Mouse (Mus musculus) kidney, adult 2 months (tissue): ENCODE results near the gene Xylt1. TPM values are rescaled to one million over a fixed set of nuclear protein-coding genes. Genes with fewer than 3 reads are reported as not detected.
A peak's percentile ranks its signal among the peaks of the same experiment; 100 is the strongest.

Source experiments
- DNase-seq: peaks from one replicate; pipeline ENCODE4 v3.0.0; 2021
- H3K27ac ChIP-seq: fragments of 200-500 bp; 2 replicates; pipeline ENCODE4 v1.5.1; 2012; ENCODE audit warnings: low read depth, low read length, control low read depth, inconsistent platforms; ENCODE audit not compliant: insufficient read depth
- H3K27me3 ChIP-seq: fragments of 200-500 bp; replicated peaks from 2 replicates; pipeline ENCODE4 v1.6.1; 2012; ENCODE audit warnings: mild to moderate bottlenecking, moderate library complexity, low read length, inconsistent platforms; ENCODE audit not compliant: control insufficient read depth, insufficient read depth
- H3K36me3 ChIP-seq: fragments of 200-500 bp; 2 replicates; pipeline ENCODE4 v1.6.1; 2012; ENCODE audit warnings: mild to moderate bottlenecking, moderate library complexity, low read length, inconsistent platforms; ENCODE audit not compliant: control insufficient read depth, insufficient read depth
- H3K4me1 ChIP-seq: fragments of 200-500 bp; 2 replicates; pipeline ENCODE4 v1.6.1; 2011; ENCODE audit warnings: low read length; ENCODE audit not compliant: control insufficient read depth, insufficient read depth
- H3K4me3 ChIP-seq: fragments of 200-500 bp; 2 replicates; pipeline ENCODE4 v1.5.1; 2011; ENCODE audit warnings: mild to moderate bottlenecking, low read depth, low read length, control low read depth; ENCODE audit not compliant: insufficient read depth
- CTCF ChIP-seq: fragments of 200-500 bp; conservative IDR thresholded peaks from 2 replicates; pipeline ENCODE4 v1.5.1; 2011; ENCODE audit warnings: low read depth, mild to moderate bottlenecking, control low read depth, low read length, moderate library complexity, mixed read lengths; ENCODE audit not compliant: insufficient read depth, insufficient read length
- POLR2A ChIP-seq: fragments of 200-500 bp; IDR thresholded peaks from one replicate; pipeline ENCODE4 v1.6.1; 2011; ENCODE audit warnings: low read depth, low read length, control low read depth
- WGBS: fragments of 180-500 bp; shearing (Covaris S2); methylation state at CpG from one replicate; pipeline ENCODE4 v1.1.7; 2018; 5-methylcytosine and 5-hydroxymethylcytosine counted together
- polyA plus RNA-seq: library from polyadenylated mRNA; depleted of rRNA; stranded (reverse); fragments of >200 nt; gene quantifications from 2 replicates; pipeline ENCODE4 v1.2.3, GENCODE M21; 2012

Gene Xylt1
- polyA plus RNA-seq, 1 experiment = 6.1 TPM

GRCm38 (mm10) chr7:117612788-117613473, 232.2 kb downstream of the Xylt1 start:
- no peaks in the 10 kb centered on the region for H3K36me3 ChIP-seq
- H3K4me3 ChIP-seq = no peak overlapping the region
- H3K4me1 ChIP-seq = peaks cover 2% of the 10 kb centered on the region; the same call in 1 of the 2 replicates
- H3K27me3 ChIP-seq = no peaks in the 10 kb centered on the region
- H3K27ac ChIP-seq = no peak overlapping the region
- 72% methylated on average over 11 of the region's 11 CpGs for WGBS
- peak; percentile 49 for DNase-seq
- no peak for TF ChIP-seq CTCF
- no peak for TF ChIP-seq POLR2A

DNA sequence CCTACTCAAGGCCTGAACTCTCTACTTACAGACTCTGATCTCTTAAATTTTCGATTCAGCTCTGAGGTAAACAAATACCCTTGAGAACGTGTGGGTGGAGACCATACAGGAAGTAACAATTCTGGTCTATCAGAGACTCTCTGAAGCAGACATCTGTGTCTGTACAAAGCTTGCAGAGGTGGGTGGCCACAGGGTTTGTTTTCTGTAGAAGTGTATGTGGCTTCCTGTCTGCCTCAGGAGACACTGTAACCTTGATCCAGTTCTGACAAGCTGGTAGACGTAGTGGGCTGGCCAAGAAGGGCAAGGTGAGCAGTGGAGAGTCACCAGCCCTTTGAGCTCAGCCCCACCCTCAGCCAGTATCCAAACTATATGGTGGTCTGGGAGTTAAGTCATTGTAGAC, 233.0 kb downstream of the Xylt1 start:
- DNase-seq = no peak
- H3K4me1 ChIP-seq = peaks cover 2% of the 10 kb centered on the region; the same call in 1 of the 2 replicates
- no peaks in the 10 kb centered on the region for H3K36me3 ChIP-seq
- no peaks in the 10 kb centered on the region for H3K27me3 ChIP-seq
- no peak for TF ChIP-seq CTCF
- TF ChIP-seq POLR2A = no peak
- 30% methylated on average over 3 of the region's 3 CpGs for WGBS
- no peak overlapping the region for H3K4me3 ChIP-seq
- H3K27ac ChIP-seq = no peak overlapping the region

- 86% methylated on average over 2 of the region's 2 CpGs for WGBS
Measured at GRCm38 (mm10) chr7:117614346-117614745, 233.6 kb downstream of the Xylt1 start.

DNA sequence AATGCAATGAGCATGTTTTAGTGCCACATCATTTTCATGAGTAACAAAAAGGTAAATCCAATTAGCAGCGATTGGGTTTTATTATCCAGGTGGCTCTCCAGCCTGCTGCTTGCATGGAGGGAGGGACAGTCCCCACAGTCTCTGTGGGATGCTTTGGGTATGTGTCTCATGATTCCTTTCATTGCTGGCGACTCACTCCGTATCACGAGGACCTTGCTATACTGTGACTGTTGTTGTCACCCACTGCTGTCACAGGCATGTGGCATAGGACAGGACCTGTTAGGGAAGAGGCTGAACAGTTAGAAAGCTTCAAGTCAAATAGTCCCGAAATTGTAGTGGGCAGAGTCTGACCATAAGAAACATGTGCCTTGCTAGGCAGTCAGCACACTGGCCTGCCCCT, 234.1 kb downstream of the Xylt1 start:
- Histone ChIP-seq H3K36me3 (no peaks in the 10 kb centered on the region), H3K27ac (no peak overlapping the region), H3K4me1 (peaks cover 2% of the 10 kb centered on the region; the same call in 1 of the 2 replicates), H3K27me3 (no peaks in the 10 kb centered on the region), H3K4me3 (no peak overlapping the region)
- no peak for TF ChIP-seq CTCF
- TF ChIP-seq POLR2A = no peak
- 88% methylated on average over 5 of the region's 5 CpGs for WGBS
- DNase-seq = no peak

More at GRCm38 (mm10) chr7:117614346-117614745, 233.6 kb downstream of the Xylt1 start:
- H3K36me3 ChIP-seq = no peaks in the 10 kb centered on the region
- H3K27ac ChIP-seq = no peak overlapping the region
- TF ChIP-seq POLR2A (no peak), CTCF (no peak)
- DNase-seq = no peak
- H3K4me3 ChIP-seq = no peak overlapping the region
- no peaks in the 10 kb centered on the region for H3K27me3 ChIP-seq
- H3K4me1 ChIP-seq = peaks cover 2% of the 10 kb centered on the region; the same call in 1 of the 2 replicates

DNA sequence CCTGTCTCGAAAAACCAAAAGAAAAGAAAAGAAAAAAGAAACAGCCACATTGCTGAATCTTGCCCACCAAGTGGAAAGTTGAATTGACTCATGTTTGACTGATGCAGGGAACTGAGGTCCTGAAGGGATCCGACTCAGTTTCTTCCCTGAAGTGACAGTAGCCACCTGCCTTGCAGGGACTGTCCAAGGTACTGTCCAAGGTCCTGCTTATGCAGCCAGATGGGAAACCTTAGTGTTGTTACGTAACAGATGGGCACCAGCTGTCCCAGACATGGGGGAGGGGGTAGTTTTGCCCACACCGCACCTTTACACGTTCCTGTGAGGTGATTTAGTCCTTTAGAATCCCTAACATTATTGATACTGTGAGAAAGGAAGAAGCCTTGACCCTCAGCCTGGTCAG, 235.5 kb downstream of the Xylt1 start:
- TF ChIP-seq POLR2A = no peak
- TF ChIP-seq CTCF = no peak
- DNase-seq = peak; percentile 11
- H3K27ac ChIP-seq = no peak overlapping the region
- no peaks in the 10 kb centered on the region for H3K27me3 ChIP-seq
- WGBS = 72% methylated on average over 5 of the region's 5 CpGs
- H3K4me1 ChIP-seq = peaks cover 2% of the 10 kb centered on the region; the same call in 1 of the 2 replicates
- no peaks in the 10 kb centered on the region for H3K36me3 ChIP-seq
- no peak overlapping the region for H3K4me3 ChIP-seq

GRCm38 (mm10) chr7:117618715-117619150, 238.0 kb downstream of the Xylt1 start:
- Histone ChIP-seq H3K4me1 (no peaks in the 10 kb centered on the region), H3K27ac (no peak overlapping the region), H3K36me3 (no peaks in the 10 kb centered on the region), H3K27me3 (no peaks in the 10 kb centered on the region), H3K4me3 (no peak overlapping the region)
- TF ChIP-seq POLR2A (no peak), CTCF (no peak)
- no peak for DNase-seq
- WGBS = 80% methylated on average over 4 of the region's 4 CpGs

DNA sequence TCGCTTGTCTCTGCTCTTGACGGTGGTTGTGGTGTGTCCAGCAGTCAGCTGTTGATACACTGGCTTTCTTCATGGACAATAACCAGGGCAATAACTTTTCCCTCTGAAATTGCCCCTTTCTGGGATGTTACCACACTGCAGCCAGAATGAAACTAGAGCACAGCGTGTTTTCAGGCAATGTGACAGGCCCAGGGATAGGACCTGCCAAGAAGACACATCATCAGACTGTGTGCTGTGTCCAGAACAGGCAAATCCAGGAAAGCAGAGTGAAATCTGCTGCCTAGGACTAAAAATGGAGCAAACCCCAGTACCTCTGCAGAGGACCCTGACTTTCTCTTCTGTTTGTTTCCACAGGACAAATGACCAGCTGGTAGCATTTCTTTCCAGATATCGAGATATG, 240.8 kb downstream of the Xylt1 start:
- 91% methylated on average over 4 of the region's 4 CpGs for WGBS
- Histone ChIP-seq H3K27me3 (no peaks in the 10 kb centered on the region), H3K36me3 (no peaks in the 10 kb centered on the region), H3K4me1 (no peaks in the 10 kb centered on the region), H3K27ac (no peak overlapping the region), H3K4me3 (no peak overlapping the region)
- DNase-seq = no peak
- TF ChIP-seq POLR2A (no peak), CTCF (no peak)
